Mouse (Mus musculus) layer of hippocampus, postnatal 14 days (tissue): ENCODE results near the gene Guk1. TPM values are rescaled to one million over a fixed set of nuclear protein-coding genes. Genes with fewer than 3 reads are reported as not detected.
"Not testable (repeated sequence)": the region's sequence is repeated elsewhere in the genome, so short reads cannot be mapped to it uniquely, and the experiment has no call there.

Experiments
- DNase-seq, 2 experiments: peaks; one replicate each; pipeline ENCODE4 v3.0.0; 2021 to 2022; ENCODE audit warnings: low spot score in 2 of 2, mixed read lengths in 1 of 2
- total RNA-seq, 2 experiments: library from RNA; stranded (reverse); gene quantifications; 2 replicates each; pipeline ENCODE4 v1.2.3; 2021

Guk1 gene
- total RNA-seq, 2 experiments from 2014 or later = 124 to 128 TPM

DNA sequence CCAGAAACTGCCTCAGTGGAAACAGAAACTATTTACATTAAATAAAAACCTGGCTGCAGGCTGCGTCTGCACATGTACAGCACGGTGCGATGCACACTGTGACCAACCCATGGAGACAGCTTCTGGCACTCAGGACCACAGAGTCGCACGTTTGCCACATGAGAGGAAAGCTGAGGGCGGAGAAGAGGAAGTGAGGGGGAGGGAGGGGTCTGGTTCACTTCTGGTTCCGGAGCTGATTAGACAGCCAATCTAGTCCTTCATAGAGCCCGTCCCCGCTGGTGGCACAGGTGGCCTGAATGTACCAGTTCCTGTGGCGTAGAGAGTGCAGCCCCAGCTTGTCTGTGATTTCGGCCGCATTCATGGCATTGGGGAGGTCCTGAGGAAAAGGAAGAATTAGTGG lies 20.3 kb upstream of the Guk1 start:
- not testable (repeated sequence) for DNase-seq

DNA sequence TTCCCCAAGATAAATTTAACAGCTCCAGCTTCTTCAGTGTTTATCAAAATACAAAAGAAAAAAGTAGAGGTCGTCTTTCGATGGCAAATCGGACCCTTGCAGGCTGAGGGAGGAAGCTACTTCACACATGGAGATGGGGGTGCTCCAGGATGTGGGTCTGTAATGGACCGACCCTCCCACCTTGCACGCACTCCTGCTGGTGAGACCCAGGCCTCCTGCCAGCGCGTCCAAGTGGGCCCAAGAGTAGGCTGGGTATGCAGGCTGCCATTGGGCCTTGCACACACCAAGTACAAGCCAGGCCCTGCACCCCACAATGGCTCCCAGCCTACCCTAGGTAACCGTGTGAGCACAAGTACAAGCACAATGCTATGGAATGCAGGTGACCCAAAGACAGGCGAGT lies 19.5 kb upstream of the Guk1 start:
- DNase-seq = not testable (repeated sequence)

DNA sequence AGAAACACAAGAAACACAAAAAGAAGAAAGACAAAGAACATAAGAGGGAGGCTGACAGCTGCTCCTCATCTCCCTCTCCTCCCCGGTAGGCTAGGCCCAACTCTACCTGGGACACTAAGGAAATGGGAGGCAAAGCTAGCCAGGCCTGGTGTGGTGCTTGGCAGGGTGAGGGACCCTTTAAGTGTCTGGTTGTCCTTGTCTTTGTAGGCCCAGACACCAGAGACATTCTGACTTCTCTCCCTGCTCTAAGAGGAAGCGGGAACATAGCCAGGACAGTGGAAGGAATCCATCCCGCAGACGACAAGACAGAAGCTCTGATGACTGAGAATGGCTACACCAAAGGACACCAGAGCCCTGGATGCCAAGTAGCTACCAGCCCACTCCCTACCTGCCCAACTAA lies 18.0 kb upstream of the Guk1 start:
- DNase-seq = no peak

DNA sequence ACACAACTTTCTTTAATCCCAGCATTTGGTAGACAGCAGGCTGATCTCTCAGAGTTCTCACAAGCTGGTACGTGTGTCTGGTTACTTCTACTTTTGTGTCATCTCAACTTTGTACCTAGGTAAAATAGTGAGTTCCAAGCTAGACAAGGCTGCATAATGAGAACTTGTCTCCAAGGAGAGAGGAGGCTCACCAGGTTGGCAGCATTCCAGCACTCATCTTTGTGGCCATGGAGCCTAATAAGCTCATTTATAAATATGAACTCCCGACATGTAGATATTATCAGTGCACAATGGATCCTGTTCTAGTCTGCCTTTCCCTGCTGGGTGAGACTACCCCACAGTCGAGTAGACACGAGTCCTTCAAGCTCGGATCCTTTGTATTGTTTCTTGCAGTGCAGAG lies 17.6 kb upstream of the Guk1 start:
- no peak for DNase-seq

DNA sequence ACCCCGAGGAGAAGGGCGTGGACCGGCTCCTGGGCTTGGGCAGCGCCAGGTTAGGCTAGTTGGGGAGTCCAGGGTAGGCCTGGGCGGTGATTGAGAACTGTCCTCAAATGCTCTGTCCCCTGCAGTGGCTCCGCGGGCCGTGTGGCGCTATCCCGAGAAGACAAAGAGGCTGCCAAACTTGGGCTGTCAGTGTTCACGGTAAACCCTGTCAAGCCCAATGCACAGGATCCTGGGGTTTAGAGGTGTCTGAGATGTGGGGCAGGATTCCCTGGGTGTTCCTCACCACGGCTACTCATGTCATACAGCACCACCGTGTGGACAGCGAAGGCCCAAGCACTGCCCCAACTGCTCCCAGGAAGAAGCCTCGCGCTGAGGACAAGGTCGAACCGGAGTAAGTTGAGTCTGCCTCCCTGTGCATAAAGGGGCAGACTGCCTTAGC lies 17.0 kb upstream of the Guk1 start:
- peak; percentile 54 to 55 for DNase-seq

DNA sequence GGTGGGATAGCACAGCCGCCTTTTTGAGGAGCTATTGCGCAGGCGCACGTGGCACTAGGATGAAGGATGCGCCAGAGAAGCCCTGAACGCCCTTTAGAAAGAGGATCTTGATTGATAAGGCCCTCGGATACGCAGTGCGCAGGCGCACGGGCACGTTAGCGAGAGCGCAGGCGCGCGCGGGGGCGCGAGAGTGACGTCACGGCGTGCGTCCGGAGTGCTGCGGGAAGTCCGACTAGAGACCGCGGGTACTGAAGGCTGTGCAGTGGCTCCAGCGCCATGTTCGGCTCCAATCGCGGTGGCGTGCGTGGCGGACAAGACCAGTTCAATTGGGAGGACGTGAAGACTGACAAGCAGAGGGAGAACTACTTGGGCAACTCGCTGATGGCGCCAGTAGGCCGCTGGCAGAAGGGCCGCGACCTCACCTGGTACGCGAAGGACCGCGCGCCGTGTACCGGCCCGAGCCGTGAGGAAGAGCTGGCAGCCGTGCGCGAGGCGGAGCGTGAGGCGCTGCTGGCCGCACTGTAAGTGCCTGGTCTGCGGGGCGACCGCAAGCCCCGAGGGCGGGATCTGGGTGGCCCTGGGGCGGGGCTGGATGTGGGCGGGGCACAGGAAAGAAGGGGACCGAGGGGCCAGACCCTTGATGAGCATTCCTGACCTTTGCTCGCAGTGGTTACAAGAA lies 16.3 kb upstream of the Guk1 start, which contains the start of gene 2310033P09Rik:
TSS of gene 2310033P09Rik (plus strand) at position 169 of the 679 bp plus-strand sequence.
- peak; percentile 93 to 97 for DNase-seq

DNA sequence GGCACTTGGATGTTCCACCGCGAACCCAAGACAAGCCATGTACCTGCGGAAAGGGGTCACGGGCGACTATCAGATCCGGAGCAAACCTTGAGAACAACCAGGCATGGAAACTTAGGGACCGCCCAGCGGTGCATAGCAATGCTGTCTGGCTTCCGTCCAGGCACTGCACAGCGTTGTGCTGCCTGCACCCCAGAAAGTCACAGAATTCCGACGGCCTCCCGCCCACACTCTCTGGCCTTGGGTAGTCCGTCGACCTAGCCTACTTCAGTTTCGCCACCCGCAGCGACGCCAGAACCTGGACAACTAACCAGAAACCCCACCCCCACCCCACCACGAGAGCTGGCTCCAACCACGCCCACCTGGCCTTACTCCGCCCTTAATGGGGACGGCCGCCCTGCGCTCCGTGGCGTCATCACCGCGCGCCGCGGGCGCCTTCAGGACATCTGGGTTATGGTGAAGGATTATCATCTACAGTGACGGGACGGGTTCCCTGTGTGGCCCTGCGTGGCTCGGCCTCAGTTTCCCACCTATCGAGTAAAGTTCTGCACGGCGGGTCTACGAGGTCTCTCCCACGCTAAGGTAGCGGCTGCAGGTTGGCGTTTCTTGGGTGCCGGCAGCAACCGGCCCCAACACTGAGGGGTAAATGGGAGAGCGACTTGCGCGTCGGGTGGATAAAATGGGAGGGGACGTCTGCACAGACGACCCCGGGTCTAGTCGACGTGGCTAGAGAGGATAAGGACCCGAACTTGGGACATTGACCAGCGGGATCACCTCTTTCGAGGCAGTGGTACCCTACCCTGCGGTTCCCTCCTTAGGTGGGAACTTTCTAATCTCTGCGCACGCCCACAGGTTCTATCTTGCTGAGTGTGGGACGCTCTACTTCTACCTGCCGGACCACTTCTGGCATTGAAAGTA lies 10.3 kb upstream of the Guk1 start, which contains the start of gene Mrpl55:
TSS of gene Mrpl55 (plus strand) at position 406 of the 915 bp plus-strand sequence.
- peak; percentile 90 to 93 for DNase-seq

DNA sequence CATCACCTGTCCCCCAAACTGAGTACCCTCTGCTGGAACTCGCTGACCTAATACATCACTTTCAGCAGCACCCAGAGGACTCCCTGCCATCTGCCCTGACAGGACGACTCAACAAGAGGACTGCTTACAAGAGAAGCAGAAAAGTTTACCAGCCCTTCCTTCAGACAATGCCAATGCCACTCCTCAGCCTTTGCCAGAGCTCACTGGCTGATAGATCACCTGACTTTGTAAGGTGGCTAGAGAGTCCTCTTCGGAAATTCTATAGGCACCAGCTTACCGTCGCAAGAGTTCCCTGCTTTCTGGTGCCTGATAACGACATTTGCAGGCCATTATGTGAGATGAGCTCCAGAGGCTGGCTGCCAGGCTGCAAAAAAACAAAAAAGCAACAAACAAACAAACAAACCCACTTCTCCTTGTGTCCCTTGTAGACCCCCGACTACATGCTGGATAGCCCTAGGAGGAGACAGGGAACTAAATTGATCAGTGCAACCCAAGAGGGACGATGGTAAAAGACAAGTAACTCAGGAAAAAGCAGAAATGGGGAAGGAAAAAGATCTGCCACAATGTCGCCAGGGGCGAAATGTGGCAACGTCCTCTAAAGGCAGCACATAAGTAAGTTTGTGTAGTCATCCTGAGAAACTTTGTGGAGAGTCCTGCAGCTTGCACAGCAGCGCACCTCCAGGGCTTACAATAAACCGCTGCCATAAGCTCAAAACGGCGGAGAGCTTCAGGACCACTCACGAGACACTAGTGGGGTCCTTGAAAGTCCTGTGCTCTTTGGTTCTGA lies 9.4 kb upstream of the Guk1 start:
- no peak for DNase-seq

DNA sequence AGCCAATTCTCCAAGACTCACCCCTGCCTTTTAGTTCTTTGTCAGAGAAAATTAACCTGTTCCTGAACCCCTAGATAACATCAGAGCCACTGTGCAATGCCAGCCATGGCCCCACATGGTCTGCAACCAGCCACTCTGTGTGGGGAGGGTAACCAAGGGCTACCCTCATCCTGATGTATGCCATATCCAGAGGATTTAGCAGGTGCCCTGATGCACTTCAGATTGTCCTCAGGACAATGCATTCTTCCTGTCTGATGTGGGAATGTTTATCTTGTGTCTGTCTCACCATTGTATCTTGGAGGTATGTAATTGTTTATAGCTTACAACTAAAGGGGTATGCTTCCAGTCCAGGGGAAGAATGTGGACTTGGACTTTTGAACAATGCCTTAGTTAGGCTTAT lies 4.2 kb upstream of the Guk1 start:
- DNase-seq = no peak

DNA sequence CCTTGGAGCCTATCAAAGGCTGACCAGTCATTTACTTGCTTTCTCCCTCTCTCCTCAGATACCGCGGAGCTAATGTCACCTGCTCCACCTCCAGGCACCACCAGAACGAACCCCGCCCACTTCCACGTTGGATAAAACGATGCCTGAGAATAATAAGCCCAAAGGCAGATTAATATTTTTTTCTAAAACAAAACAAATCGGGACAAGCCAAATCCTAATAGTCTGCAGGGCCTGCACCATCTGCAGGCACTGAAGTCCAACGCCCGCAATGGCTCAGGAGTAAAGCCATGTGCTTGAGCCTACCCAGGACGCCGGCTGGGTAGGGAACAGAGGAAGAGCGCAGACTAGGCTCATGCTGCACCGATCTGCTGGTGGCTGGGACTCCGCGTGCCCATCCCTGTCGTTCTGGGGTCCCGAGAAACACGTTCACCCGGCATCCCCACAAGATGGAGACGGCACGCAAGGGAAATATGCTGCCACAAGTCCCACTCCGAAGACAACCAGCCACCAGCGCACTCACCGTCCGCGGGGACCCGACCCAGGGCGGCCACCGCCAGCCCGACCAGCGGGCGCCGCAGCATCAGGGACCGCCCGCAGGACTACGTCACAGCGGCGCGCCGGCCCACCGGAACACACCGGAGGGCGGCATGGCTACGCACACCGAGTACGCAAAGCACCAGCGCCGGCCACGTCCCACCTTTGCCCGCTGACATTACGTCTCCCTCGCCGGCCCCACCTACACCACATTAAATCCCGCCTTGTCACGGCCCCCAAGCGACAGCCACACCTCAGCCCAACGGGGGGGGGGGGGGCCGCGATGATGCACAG lies 567 bp downstream of the Guk1 start:
- DNase-seq = peak; percentile 87 to 91

DNA sequence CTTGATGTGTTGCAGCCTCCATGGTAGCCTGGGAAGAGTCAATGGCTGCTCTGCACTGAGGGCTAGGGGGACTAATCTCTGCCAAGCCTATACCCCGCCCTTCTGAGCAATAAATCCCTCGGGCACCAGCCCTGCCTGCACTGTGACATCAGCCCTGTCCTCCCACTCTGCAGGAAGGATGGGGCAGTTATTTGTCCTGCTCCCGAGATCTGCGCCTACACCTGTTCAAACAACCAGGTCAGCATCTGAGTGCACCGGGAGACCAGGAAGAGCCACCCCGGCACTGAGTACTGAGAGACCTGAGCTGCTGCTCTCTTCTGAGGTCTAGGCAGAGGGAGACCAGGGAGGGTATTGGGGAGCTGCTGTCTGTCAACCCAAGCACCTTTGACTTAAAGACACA lies 4.3 kb downstream of the Guk1 start:
- DNase-seq = no peak

DNA sequence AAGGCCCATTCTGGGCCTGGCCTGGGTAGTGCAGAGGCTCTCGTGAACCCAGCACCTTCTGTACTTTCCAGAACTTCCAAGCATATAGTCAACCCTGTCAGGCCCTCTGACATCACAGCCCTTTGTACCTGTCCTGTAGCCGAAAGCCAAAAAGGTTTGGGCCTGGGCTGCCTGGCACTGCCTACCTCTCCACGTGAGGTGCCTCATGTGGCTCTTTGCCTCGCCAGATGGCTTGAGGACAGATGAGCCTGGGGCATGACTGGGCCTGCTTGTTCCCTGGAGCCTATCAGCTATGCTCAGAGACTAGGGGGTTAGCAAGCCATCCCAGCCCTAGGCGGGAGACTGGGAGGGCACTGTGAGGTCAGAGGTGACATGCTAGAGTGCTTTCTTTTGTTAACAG lies 6.5 kb downstream of the Guk1 start:
- DNase-seq = no peak

DNA sequence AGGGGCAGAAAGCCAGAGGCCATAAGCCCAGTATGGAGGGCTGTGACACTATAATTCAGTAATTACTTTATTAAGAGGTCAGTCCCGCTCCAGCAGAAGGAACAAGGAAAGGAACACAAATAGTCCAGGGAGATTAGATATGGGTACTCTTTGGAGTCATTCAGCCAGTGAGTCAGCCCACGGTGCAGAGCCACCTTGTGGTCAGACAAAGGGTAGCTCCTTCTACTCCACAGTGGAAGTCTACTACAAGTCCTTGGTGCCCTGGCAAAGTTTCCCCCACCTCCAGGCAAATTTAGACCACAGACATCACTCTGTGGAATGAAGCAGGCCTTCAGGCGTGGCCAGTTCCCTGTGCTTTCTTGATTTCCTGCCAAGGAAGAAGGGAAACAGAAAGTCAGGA lies 8.2 kb downstream of the Guk1 start:
- DNase-seq = peak; percentile 37 to 57

DNA sequence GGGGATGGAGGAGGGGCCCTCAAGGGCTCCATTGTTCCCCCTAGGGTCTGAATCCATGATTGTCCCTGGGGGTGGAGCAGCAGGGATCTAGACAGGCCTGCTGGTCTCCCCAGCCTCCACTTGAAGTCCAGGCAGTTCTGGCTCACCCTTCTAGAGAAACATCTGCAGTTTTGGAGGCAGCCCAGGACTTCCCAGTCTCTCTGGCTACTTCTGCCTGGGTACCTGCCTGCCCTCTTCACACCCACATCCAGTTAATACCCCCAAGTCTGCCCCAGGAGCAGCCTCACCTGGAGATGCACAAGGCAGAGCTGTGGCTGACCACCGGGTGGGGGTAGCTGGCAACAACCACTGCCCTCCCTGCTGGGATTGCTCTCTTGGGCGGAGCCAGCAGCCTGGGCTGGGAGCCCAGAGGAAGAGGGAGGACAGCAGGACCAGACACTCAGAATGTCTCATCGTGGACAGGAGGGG lies 9.1 kb downstream of the Guk1 start, which contains the start of gene Gjc2:
TSS of gene Gjc2 (minus strand) at position 350 of the 468 bp plus-strand sequence.
- no peak for DNase-seq

DNA sequence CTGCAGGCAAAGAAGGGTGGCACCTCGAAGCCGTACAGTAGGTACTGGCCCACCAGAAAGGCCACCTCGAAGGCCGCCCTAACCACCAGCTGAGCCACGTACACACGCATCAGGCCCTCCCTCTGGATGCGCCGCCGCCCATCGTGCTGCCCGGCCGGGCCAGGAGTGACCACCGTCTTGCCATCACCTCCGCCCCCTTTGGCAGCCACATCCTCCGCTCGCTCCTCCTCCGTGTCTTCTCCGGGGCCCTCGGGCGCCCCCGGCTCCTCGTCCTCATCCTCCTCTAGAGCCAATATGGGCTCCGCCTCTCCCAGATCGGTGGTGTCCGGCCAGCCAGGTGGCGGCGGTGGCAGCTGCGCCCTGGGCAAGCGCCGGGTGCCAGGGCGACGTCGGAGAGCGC lies 15.1 kb downstream of the Guk1 start:
- DNase-seq = no peak

DNA sequence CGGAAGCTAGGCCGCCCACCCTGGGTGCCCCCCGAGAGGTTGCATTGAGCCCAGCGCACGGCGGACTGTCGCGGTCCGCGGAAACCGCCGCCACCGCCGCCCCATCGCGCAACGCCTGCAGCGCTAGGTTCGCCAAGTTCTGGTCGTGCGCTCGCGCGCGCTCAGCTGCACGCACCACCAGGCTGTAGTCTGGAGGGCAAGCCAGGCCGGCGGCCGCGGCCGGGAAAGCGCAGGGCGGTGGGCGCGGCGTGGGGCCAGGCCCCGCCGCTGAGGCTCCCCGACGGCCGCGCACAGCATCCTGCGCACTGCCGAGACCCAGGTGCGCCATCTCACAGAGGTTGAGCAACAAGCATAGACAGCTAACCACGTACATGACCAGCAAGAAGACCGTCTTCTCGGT lies 15.5 kb downstream of the Guk1 start:
- DNase-seq = no peak

DNA sequence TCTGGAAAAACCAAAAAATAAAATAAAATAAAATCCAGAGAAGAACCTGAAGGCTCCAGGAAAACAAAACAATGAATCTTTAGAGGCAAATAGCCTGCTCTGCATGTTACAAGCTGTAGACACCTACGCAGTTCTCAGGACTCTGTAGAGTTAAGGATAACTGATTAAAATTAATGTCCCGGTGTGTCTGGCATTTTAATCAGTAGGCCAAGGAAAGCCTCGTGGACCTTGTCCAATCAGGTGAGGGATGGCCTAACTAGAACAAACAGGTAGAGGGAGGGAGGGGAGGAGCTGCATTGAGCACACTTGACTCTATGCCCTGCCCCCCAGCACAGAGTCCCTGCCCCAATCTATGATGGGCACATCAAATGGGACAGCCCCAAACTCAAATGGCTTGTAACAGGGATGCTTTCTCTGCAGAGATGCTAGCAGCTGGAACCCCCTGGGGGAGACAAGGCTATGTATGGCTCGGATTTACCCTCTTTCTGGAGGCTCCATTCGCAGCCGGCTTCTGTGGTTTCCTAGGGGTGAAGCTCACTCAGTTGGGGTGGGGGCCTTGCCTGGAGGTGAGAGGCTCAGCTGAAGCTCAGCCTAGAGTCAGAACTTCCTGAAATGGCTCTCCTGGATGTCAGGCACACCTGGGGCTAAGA lies 17.7 kb downstream of the Guk1 start:
- DNase-seq = no peak

DNA sequence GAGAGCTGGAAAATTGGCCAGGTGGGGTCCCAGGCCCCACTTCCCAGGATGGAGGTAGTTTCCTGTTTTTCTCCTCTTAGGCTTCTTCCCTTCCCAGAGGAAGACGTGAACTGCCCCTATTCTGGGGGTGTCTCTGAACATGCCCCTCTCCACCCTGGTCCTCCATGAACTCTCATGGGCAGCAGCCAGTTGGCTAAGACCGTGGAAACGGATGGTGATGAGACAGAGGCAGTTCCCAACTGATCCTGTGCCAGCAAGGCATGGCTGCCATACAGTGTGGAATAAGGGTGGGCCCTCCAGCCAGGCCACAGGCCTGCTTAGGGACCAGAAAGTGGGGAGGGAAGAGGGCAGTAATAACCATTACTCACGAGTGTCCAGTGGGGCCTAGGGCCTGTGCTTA lies 21.5 kb downstream of the Guk1 start:
- no peak for DNase-seq

DNA sequence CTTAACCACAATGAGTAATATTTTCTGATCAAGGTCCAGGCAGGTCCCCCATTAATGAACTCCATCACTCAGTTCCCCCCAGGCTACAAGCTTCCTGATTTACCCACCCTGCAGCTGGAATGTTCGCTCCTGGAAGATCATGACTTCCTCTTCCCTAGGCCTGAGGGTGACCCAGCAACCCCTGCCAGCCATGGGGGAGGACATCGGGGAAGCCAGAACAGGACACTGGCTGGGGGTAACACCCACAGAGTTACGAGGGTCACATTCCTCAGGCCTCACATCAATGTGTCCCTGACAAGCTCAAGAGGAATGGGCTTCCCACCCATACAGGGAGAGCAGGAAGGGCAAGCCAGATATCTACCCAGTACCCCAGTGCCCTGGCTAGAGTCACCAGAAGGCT lies 22.2 kb downstream of the Guk1 start:
- no peak for DNase-seq
